Mouse (Mus musculus): ENCODE results near the gene Slc9a1.

GRCm38 (mm10) chr4:133423691-133424090 lies 54.2 kb downstream of the Slc9a1 start:
- TF ChIP-seq CTCF (IDR thresholded peaks at IDR 0.05; ENCODE audit: low read depth) (no peak), EP300 (IDR thresholded peaks at IDR 0.05; ENCODE audit: low read depth) (no peak)

Data from heart, postnatal 0 days (tissue).